Comparison of ENCODE assay signal across 9 mouse cellular contexts in the genomic region with DNA sequence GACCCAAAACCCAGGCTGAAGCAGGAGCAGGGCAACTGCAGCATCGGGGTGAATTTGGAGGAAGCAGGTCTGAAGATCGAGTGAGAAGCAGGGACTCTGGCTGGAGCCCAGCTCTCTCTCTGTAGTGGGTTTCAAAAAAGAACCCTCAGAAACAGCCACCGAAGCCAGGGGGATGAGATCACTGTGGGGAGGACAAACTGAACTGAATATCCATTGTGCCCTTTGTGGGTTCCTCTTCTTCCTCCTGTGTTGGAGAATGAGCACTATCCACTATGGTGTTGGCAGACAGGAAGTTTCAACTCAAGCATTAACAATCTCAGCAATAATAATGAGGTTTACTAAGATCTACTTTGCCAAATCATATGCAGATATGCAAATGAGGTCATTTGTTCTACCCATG. TPM values are rescaled to one million over a fixed set of nuclear protein-coding genes. Genes with fewer than 3 reads are reported as not detected.
DNase-seq lines count a peak whose midpoint lies in the region; ATAC-seq and TF ChIP-seq lines count a peak whose summit lies in the region.
"Had no signal": no experiment of that assay in that cellular context is flagged by ENCODE, and none has a peak within 500 bp of the region (broad histone marks: within the 10 kb centered on the region; RNA-seq: fewer than 3 reads in every experiment).

No protein-coding gene starts in this region.

- H3K27ac ChIP-seq in cerebellum, adult 2 months (ENCODE audit: insufficient read depth, low read length) = peak overlapping the region; percentile 56; the same call in 1 of the 2 replicates
- no peak overlapping the region for H3K27ac ChIP-seq in intestine, postnatal 0 days (ENCODE audit: low read depth, low read length)

- TF ChIP-seq CTCF in cerebellum, adult 2 months (IDR thresholded peaks at IDR 0.05; ENCODE audit: borderline replicate concordance, insufficient read depth, low read depth, low read length) = no peak
- TF ChIP-seq CTCF in intestine, postnatal 0 days (IDR thresholded peaks at IDR 0.05; ENCODE audit: low read depth) = no peak

- no peak overlapping the region for H3K4me2 ChIP-seq in intestine, postnatal 0 days (replicated peaks; ENCODE audit: low read depth)

- H3K9ac ChIP-seq in intestine, postnatal 0 days (ENCODE audit: low read depth, low read length) = no peak overlapping the region

- WGBS in cerebellum, adult 2 months = 13% methylated on average over 3 of the region's 3 CpGs
- 72% methylated on average over 3 of the region's 3 CpGs for WGBS in intestine, postnatal 0 days

- no peak for TF ChIP-seq POLR2A in cerebellum, adult 2 months (IDR thresholded peaks at IDR 0.05; ENCODE audit: borderline replicate concordance, insufficient read depth, low read length)

- DNase-seq in cerebellum, adult 2 months = no peak
- DNase-seq in cerebellum, postnatal 4 days (ENCODE audit: low spot score in 2 of 2) = no peak
- DNase-seq in right cerebral cortex, postnatal 10 days (ENCODE audit: low spot score in 2 of 2) = peak; percentile 60 to 65
- DNase-seq in right cerebral cortex, postnatal 36 days (ENCODE audit: low spot score in 2 of 2) = no peak
- DNase-seq in heart, adult 9 months (ENCODE audit: low spot score in 2 of 2) = no peak
- DNase-seq in spleen, postnatal 14 days (ENCODE audit: low spot score in 2 of 2) = no peak
- DNase-seq: lung, adult 18-20 months had no signal

- no peaks in the 10 kb centered on the region for H3K9me3 ChIP-seq in intestine, postnatal 0 days (ENCODE audit: control insufficient read depth)

- peaks cover 9% of the 10 kb centered on the region for H3K4me1 ChIP-seq in cerebellum, adult 2 months (ENCODE audit: control insufficient read depth, insufficient read depth, low read length)
- no peaks in the 10 kb centered on the region for H3K4me1 ChIP-seq in intestine, postnatal 0 days (replicated peaks; ENCODE audit: control insufficient read depth, insufficient read depth, low read length)

- ATAC-seq in inflammation-experienced regulatory T-cells, adult 6 months = peak; percentile 64
- no peak for ATAC-seq in intestine, postnatal 0 days

- H3K4me3 ChIP-seq in cerebellum, adult 2 months (replicated peaks; ENCODE audit: insufficient read depth, low read depth, low read length) = peak overlapping the region; percentile 23
- no peak overlapping the region for H3K4me3 ChIP-seq in intestine, postnatal 0 days (ENCODE audit: low read depth, low read length)

- H3K27me3 ChIP-seq in cerebellum, adult 2 months (ENCODE audit: control insufficient read depth, insufficient read depth, low read length) = no peaks in the 10 kb centered on the region
- no peaks in the 10 kb centered on the region for H3K27me3 ChIP-seq in intestine, postnatal 0 days (replicated peaks; ENCODE audit: control insufficient read depth, insufficient read depth, low read length)

- H3K36me3 ChIP-seq in intestine, postnatal 0 days (ENCODE audit: control insufficient read depth, insufficient read depth) = no peaks in the 10 kb centered on the region

RNA-seq across cellular contexts. Expression of gene Kif3c, which starts 7.1 kb away (rescaled TPM):
- polyA plus RNA-seq in cerebellum, adult 2 months (2012; rRNA removed) = 115 and 118 TPM in 2 replicates
- 1 to 10 TPM; 2.4 to 4.9 (median 3.4) TPM for polyA plus RNA-seq in inflammation-experienced regulatory T-cells, adult 6 months (2017; shearing (Covaris generic))
- 2.3 and 2.4 TPM in 2 replicates for polyA plus RNA-seq in intestine, postnatal 0 days (2015; fragmentation: Nextera tagmentation; extraction: Ambion mirVana)

RNA-seq across cellular contexts. Expression of gene Asxl2, which starts 54.7 kb away (rescaled TPM):
- 13.7 and 14.2 TPM in 2 replicates for polyA plus RNA-seq in cerebellum, adult 2 months (2012; rRNA removed)
- polyA plus RNA-seq in inflammation-experienced regulatory T-cells, adult 6 months (2017; shearing (Covaris generic)) = 10 to 100 TPM; 38.8 to 56.8 (median 53.1) TPM
- 8.3 and 10.3 TPM in 2 replicates for polyA plus RNA-seq in intestine, postnatal 0 days (2015; fragmentation: Nextera tagmentation; extraction: Ambion mirVana)

Comparison
In these comparisons a context has a peak if more than half of its experiments do, and no peak if none do; other contexts are left out.
1. DNase-seq: peak in right cerebral cortex, postnatal 10 days (2 of 2); none in cerebellum, adult 2 months (0 of 2), cerebellum, postnatal 4 days (0 of 2), right cerebral cortex, postnatal 36 days (0 of 2), heart, adult 9 months (0 of 2) and spleen, postnatal 14 days (0 of 2).
2. RNA of gene Kif3c, which starts 7.1 kb away (polyA plus RNA-seq): 115 to 118 TPM in cerebellum, adult 2 months; 2.4 to 4.9 TPM in inflammation-experienced regulatory T-cells, adult 6 months and 2.3 to 2.4 TPM in intestine, postnatal 0 days; every median in the first group is over 10 times any median in the second.